Mouse (Mus musculus) stomach, postnatal 0 days (tissue): ENCODE data around the gene Rap1a. TPM values are rescaled to one million over a fixed set of nuclear protein-coding genes. Genes with fewer than 3 reads are reported as not detected.

Experiments
- ATAC-seq: fragments of 200-750 bp; cut with Nextera tagmentation; 2 replicates; pipeline ENCODE4 v1.8.0; 2017; ENCODE audit not compliant: low FRiP score, low TSS enrichment
- DNase-seq: peaks from one replicate; pipeline ENCODE4 v3.0.0-alpha.2; 2016; ENCODE audit warnings: low spot score
- H3K27ac ChIP-seq: fragments of 300-500 bp; sonication (generic); replicated peaks from 2 replicates; pipeline ENCODE4 v1.5.1; 2014; ENCODE audit warnings: mild to moderate bottlenecking, control low read depth
- H3K27me3 ChIP-seq: fragments of 300-500 bp; sonication (generic); 2 replicates; pipeline ENCODE4 v1.6.1; 2014; ENCODE audit warnings: low read length; ENCODE audit not compliant: control insufficient read depth, insufficient read depth
- H3K36me3 ChIP-seq: fragments of 300-500 bp; sonication (generic); 2 replicates; pipeline ENCODE4 v1.6.1; 2014; ENCODE audit warnings: low read length, mixed read lengths; ENCODE audit not compliant: control insufficient read depth, insufficient read depth
- H3K4me1 ChIP-seq: fragments of 300-500 bp; sonication (generic); replicated peaks from 2 replicates; pipeline ENCODE4 v1.6.1; 2014; ENCODE audit warnings: antibody characterized with exemption; ENCODE audit not compliant: control insufficient read depth, insufficient read depth
- H3K4me2 ChIP-seq: fragments of 300-500 bp; sonication (generic); replicated peaks from 2 replicates; pipeline ENCODE4 v1.6.1; 2014; ENCODE audit warnings: low read depth, mild to moderate bottlenecking, control low read depth, moderate library complexity
- H3K4me3 ChIP-seq: fragments of 300-500 bp; sonication (generic); 2 replicates; pipeline ENCODE4 v1.5.1; 2014; ENCODE audit warnings: low read depth, low read length, control low read depth
- H3K9ac ChIP-seq: fragments of 300-500 bp; sonication (generic); 2 replicates; pipeline ENCODE4 v1.6.1; 2014; ENCODE audit warnings: mild to moderate bottlenecking, low read length, control low read depth, mixed read lengths
- H3K9me3 ChIP-seq: fragments of 300-500 bp; sonication (generic); 2 replicates; pipeline ENCODE4 v1.6.1; 2016; ENCODE audit warnings: low read length; ENCODE audit not compliant: control insufficient read depth
- CTCF ChIP-seq: IDR thresholded peaks from 2 replicates; pipeline ENCODE4 v1.5.1; 2016; ENCODE audit warnings: antibody characterized with exemption, low read depth, mild to moderate bottlenecking, moderate library complexity
- EP300 ChIP-seq: optimal IDR thresholded peaks from 2 replicates; pipeline ENCODE3; 2016; ENCODE audit warnings: antibody characterized with exemption
- WGBS: fragments of 180-500 bp; shearing (Covaris S2); extraction: QIAGEN DNeasy Blood & Tissue Kit; methylation state at CpG from one replicate; pipeline ENCODE4 v1.1.7; 2014; 5-methylcytosine and 5-hydroxymethylcytosine counted together
- polyA plus RNA-seq: library from polyadenylated mRNA; unstranded; fragments of >200 nt; fragmentation: Nextera tagmentation; extraction: Ambion mirVana; gene quantifications from 2 replicates; pipeline ENCODE4 v1.2.1, GENCODE M21; 2015

Rap1a gene
- 119 and 120 TPM in 2 replicates for polyA plus RNA-seq

DNA sequence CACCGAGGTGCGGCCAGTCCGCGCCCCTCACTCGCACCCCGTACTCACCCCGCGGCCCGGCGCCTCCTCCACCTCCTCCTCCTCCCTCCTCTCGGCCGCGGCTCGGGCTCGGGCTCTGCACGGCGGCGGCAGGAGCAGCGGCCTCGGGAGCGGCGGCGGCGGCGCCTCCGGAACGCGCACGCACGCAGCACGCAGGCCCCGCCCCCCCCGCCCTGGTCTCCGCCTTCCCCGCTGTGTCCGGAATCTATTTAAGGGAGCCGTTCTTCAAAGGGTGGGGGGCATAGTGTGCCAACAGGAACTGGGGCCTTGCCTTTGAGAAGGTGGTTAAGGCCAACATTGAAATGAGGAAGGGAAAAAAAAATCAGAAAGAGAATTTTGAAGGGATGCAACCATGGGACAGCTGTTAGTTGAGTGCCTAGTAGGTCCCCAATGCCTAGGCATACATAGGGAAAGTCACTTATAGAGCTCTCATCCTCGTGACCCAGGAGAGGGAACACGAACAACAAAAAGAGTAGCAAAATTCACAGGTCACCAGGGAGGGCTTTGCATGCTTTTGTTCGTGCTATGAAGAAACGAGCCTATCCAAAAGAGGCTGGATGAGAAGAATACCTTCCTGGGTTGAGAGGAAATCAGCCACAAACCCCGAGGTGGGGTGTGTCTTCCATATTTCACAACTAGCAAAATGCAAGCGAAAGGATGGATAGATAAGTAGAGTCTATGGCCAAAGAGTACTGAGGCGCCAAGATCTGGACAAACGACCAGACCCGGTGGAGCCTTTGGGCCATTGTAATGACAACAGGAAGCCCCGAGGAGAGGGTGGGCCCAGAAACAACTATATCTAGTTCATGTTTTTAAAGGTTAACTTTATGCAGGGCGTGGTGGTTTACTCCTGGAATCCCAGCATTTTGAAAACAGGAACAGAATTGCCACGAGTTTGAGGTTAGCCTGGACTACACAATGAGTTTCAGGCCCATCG is at the start of gene Rap1a:
Rap1a (minus strand) TSS at position 146 of the 976 bp plus-strand sequence.
- H3K27me3 ChIP-seq, result no peaks in the 10 kb centered on the region
- H3K9me3 ChIP-seq, result no peaks in the 10 kb centered on the region
- H3K27ac ChIP-seq, result peak within 1 kb of the TSS; percentile 96
- H3K9ac ChIP-seq, result peak within 1 kb of the TSS; percentile 91
- no peaks in the 10 kb centered on the region for H3K36me3 ChIP-seq
- peaks cover 2% of the 10 kb centered on the region; the same call in 1 of the 2 replicates for H3K4me1 ChIP-seq
- WGBS, result 23% methylated on average over 32 of the region's 50 CpGs
- TF ChIP-seq CTCF, result no peak
- TF ChIP-seq EP300, result no peak
- peak within 1 kb of the TSS; percentile 78 for H3K4me3 ChIP-seq
- DNase-seq, result peak; percentile 87
- H3K4me2 ChIP-seq, result peak within 1 kb of the TSS; percentile 73
- ATAC-seq, result peak; percentile 94

DNA sequence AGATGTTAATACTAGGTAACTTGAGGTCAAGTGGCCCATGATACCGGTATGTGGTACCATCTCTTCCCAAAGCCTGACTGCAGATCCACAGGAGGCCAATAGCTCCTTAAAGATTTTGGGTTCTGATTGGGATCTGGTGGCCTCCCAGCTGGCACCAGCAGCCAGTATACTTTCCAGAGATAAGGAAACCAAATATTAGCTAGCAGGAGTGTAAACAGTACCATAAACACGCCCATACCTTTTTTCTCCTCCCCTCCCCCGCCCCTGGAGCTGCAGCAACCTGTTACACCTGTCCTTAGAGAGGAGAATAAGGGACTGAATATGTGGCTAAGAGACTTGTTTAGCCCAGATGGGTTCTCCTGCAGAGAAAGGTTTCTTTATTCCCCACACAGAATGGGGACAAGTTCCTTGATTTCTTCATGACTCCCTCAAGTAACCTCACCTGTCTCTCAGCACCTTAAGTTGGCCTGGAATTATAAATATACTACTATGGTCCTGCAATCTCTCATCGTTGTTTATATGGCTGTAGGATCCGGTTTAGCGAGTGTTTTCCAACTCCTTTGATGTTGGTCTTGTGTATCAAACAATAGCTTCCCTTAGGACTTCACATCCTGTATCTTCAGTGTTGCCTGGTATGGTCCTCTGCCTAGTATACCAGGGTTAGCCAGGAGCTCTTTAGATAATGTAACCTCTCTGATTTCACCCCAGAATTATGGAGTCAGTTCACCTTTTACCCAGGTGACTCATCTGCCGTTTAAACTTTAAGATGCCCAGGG is 45.3 kb upstream of the Rap1a start:
- no peak overlapping the region for H3K4me3 ChIP-seq
- DNase-seq (peak; percentile 89), ATAC-seq (peak; percentile 97)
- 0 out of 2 replicates have a peak overlapping the region, but pooled peaks have one; percentile 30 for H3K27ac ChIP-seq
- H3K9me3 ChIP-seq, result no peaks in the 10 kb centered on the region
- H3K9ac ChIP-seq, result no peak overlapping the region
- TF ChIP-seq CTCF (no peak), EP300 (no peak)
- no peak overlapping the region for H3K4me2 ChIP-seq
- no peaks in the 10 kb centered on the region for H3K27me3 ChIP-seq
- WGBS, result 29% methylated on average over 7 of the region's 7 CpGs
- no peaks in the 10 kb centered on the region for H3K36me3 ChIP-seq
- H3K4me1 ChIP-seq, result no peaks in the 10 kb centered on the region

DNA sequence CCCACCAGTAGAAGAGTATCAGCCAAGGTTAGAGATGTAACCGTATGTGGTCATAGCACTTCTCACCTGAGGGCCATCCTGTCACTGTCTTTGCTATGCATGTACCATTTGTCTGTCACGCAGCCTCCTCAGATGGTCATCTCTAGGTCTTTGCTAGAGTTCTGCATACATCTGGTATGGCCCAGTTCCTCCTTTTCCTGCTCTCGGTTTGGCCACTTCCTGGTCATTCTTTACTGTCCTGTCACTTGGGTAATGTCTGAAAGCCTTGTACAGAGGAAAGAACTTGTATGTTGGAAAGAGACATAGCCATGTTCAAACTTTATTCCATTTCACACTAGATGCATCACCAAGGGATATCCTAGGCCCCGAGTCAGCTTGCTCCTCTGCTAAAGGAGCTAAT is 38.7 kb upstream of the Rap1a start:
- no peak overlapping the region for H3K27ac ChIP-seq
- no peak for ATAC-seq
- no peak for DNase-seq
- H3K4me3 ChIP-seq, result no peak overlapping the region
- no peaks in the 10 kb centered on the region for H3K4me1 ChIP-seq
- H3K9me3 ChIP-seq, result no peaks in the 10 kb centered on the region
- no peak overlapping the region for H3K9ac ChIP-seq
- no peaks in the 10 kb centered on the region for H3K36me3 ChIP-seq
- no peaks in the 10 kb centered on the region for H3K27me3 ChIP-seq
- TF ChIP-seq CTCF (no peak), EP300 (no peak)
- WGBS, result 88% methylated on average over 4 of the region's 4 CpGs
- no peak overlapping the region for H3K4me2 ChIP-seq

DNA sequence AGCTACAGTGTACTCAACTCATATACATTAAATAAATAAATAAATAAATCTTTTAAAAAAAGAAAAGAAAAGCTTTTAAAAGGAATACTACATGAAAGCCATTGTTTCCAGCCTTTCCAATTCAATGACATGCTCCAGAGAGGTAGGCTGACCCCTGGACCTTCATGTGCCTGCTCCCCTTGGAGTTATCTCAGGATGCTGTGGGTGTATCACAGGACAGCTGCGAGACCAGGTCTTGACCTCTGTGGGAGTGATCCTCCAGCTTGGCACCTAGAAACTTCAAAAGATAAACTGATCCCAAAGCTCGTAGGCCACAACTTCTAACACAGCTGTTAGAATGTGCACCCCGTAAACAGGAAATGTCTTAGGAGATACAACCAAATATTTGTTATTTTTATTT is 37.5 kb upstream of the Rap1a start:
- H3K4me2 ChIP-seq, result no peak overlapping the region
- TF ChIP-seq EP300, result no peak
- TF ChIP-seq CTCF, result no peak

DNA sequence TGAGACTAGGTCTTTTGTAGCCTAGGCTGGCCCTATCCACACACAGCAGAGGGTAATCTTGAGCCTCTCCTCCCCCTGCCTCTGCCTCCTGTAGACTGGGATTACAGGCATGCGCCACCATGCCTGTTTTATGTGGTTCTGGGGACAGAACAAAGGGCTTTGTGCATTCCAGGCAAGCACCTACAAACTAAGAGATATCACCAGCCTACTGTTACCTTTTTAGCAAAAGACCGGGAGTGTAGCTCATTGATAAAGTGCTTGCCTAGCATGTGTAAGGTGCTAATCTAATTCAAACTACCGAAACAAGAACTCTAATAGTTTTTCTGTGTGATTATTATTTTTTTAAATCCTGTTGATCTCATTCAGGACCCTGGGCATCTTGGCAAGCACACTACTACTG is 35.7 kb upstream of the Rap1a start:
- Histone ChIP-seq H3K9me3 (no peaks in the 10 kb centered on the region), H3K9ac (no peak overlapping the region), H3K4me1 (no peaks in the 10 kb centered on the region), H3K36me3 (no peaks in the 10 kb centered on the region), H3K4me3 (no peak overlapping the region), H3K27me3 (no peaks in the 10 kb centered on the region), H3K27ac (no peak overlapping the region), H3K4me2 (no peak overlapping the region)
- no peak for DNase-seq
- no peak for ATAC-seq
- TF ChIP-seq EP300, result no peak
- no peak for TF ChIP-seq CTCF
- WGBS, result 69% methylated on average over 3 of the region's 3 CpGs

More for the DNA sequence above, 37.5 kb upstream of the Rap1a start:
- H3K9me3 ChIP-seq, result no peaks in the 10 kb centered on the region
- no peak overlapping the region for H3K4me3 ChIP-seq
- no peak for ATAC-seq
- H3K27me3 ChIP-seq, result no peaks in the 10 kb centered on the region
- no peak overlapping the region for H3K9ac ChIP-seq
- no peaks in the 10 kb centered on the region for H3K4me1 ChIP-seq
- H3K36me3 ChIP-seq, result no peaks in the 10 kb centered on the region
- H3K27ac ChIP-seq, result no peak overlapping the region
- no peak for DNase-seq
- 73% methylated on average over 3 of the region's 3 CpGs for WGBS
